Mouse (Mus musculus) midbrain, embryonic 16.5 days (tissue): ENCODE results near the gene Epb42. TPM values are rescaled to one million over a fixed set of nuclear protein-coding genes. Genes with fewer than 3 reads are reported as not detected.

Experiments
- microRNA-seq: library from miRNA; unstranded; fragments of <30 nt; microRNA quantifications from one replicate; pipeline ENCODE4, GENCODE M21; 2017
- polyA plus RNA-seq: library from polyadenylated mRNA; unstranded; fragments of >200 nt; fragmentation: Nextera tagmentation; extraction: Ambion mirVana; gene quantifications from 2 replicates; pipeline ENCODE4 v1.2.1, GENCODE M21; 2015

Epb42 gene
- polyA plus RNA-seq, 1 experiment from 2014 or later, result 0.25 TPM

Small RNA genes lying within 50 kb of the gene (microRNA-seq; reads per million reads assigned to microRNA genes)
- not detected for gene Gm44325

Other genes starting within 250 kb of the Epb42 start
- gene Cdan1, start 186.9 kb downstream of the Epb42 start, polyA plus RNA-seq, result 5.2 and 6.0 TPM in 2 replicates
- gene Ttbk2, start 186.5 kb downstream of the Epb42 start, polyA plus RNA-seq, result 11.1 and 12.4 TPM in 2 replicates
- gene Ubr1, start 66.4 kb downstream of the Epb42 start, polyA plus RNA-seq, result 38.8 and 38.9 TPM in 2 replicates
- 12.9 and 13.1 TPM in 2 replicates for gene Tmem62, start 60.1 kb downstream of the Epb42 start, polyA plus RNA-seq
- gene Ccndbp1, start 28.7 kb downstream of the Epb42 start, polyA plus RNA-seq, result 79.1 and 83.2 TPM in 2 replicates
- 0.07 and 0.09 TPM in 2 replicates for gene Tgm5, start 48.8 kb upstream of the Epb42 start, polyA plus RNA-seq
- not detected in 2 replicates for gene Tgm7, start 72.7 kb upstream of the Epb42 start, polyA plus RNA-seq
- gene Adal, start 103.4 kb upstream of the Epb42 start, polyA plus RNA-seq, result 24.3 and 30.3 TPM in 2 replicates
- gene Lcmt2, start 103.6 kb upstream of the Epb42 start, polyA plus RNA-seq, result 20.3 and 20.4 TPM in 2 replicates
- 50.4 and 53.9 TPM in 2 replicates for gene Tubgcp4, start 133.6 kb upstream of the Epb42 start, polyA plus RNA-seq
- 6.8 and 7.0 TPM in 2 replicates for gene Zscan29, start 134.1 kb upstream of the Epb42 start, polyA plus RNA-seq
- 170 and 193 TPM in 2 replicates for gene Trp53bp1, start 234.3 kb upstream of the Epb42 start, polyA plus RNA-seq